Mouse (Mus musculus) liver, embryonic 13.5 days (tissue): Measurements from ENCODE around the gene Rsc1a1. TPM values are rescaled to one million over a fixed set of nuclear protein-coding genes. Genes with fewer than 3 reads are reported as not detected.

Source experiments
- ATAC-seq: fragments of 200-750 bp; cut with Nextera tagmentation; 2 replicates; pipeline ENCODE4 v1.8.0; 2017; ENCODE audit warnings: low read depth, mild to moderate bottlenecking, moderate number of reproducible peaks, moderate library complexity
- DNase-seq: peaks from one replicate; pipeline ENCODE4 v3.0.0; 2022
- H3K27ac ChIP-seq: fragments of 300-500 bp; sonication (generic); 2 replicates; pipeline ENCODE4 v1.5.1; 2015; ENCODE audit warnings: moderate library complexity, mild to moderate bottlenecking, inconsistent platforms
- H3K27me3 ChIP-seq: fragments of 300-500 bp; sonication (generic); 2 replicates; pipeline ENCODE4 v1.6.1; 2015; ENCODE audit warnings: mild to moderate bottlenecking, inconsistent platforms
- H3K36me3 ChIP-seq: fragments of 300-500 bp; sonication (generic); 2 replicates; pipeline ENCODE4 v1.6.1; 2015; ENCODE audit warnings: mild to moderate bottlenecking, inconsistent platforms
- H3K4me1 ChIP-seq: fragments of 300-500 bp; sonication (generic); replicated peaks from 2 replicates; pipeline ENCODE4 v1.6.1; 2015; ENCODE audit warnings: inconsistent platforms
- H3K4me2 ChIP-seq: fragments of 300-500 bp; sonication (generic); 2 replicates; pipeline ENCODE4 v1.6.1; 2015; ENCODE audit warnings: inconsistent platforms, mild to moderate bottlenecking, moderate library complexity
- H3K4me3 ChIP-seq: fragments of 300-500 bp; sonication (generic); replicated peaks from 2 replicates; pipeline ENCODE4 v1.5.1; 2015; ENCODE audit warnings: mild to moderate bottlenecking, inconsistent platforms
- H3K9ac ChIP-seq: fragments of 300-500 bp; sonication (generic); 2 replicates; pipeline ENCODE4 v1.6.1; 2015; ENCODE audit warnings: mild to moderate bottlenecking, inconsistent platforms
- H3K9me3 ChIP-seq: fragments of 300-500 bp; sonication (generic); replicated peaks from 2 replicates; pipeline ENCODE4 v1.6.1; 2016; ENCODE audit warnings: inconsistent platforms
- WGBS: fragments of 180-500 bp; shearing (Covaris S2); methylation state at CpG from one replicate; pipeline ENCODE4 v1.1.7; 2015; ENCODE audit not compliant: insufficient replicate concordance; 5-methylcytosine and 5-hydroxymethylcytosine counted together
- polyA plus RNA-seq: library from polyadenylated mRNA; unstranded; fragments of >200 nt; fragmentation: Nextera tagmentation; extraction: Ambion mirVana; gene quantifications from 2 replicates; pipeline ENCODE4 v1.2.1, GENCODE M21; 2015

The Rsc1a1 gene
- polyA plus RNA-seq, 1 experiment from 2014 or later: 0.46 TPM

DNA sequence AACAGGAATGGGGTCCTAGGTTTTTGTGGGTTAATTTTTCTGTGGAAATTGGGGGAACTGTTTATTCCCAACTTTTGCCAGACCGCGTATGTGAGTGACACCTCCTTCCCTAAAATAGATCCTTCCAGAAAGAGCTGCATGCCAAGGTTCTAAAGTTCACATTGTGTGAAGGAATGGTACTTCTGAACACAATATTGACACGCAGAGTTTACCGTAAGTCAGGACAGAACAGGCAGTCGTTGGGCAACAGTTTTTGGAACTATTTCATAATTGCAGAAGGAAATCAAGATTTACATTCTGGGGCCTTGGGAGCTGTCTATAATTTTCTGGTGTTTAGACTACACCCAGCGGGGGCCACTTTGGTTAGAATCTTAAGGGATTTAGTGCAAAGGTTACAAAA, 36.6 kb upstream of the Rsc1a1 start:
- no peak for DNase-seq
- Histone ChIP-seq H3K27ac (peak overlapping the region; percentile 97), H3K9ac (peak overlapping the region; percentile 99), H3K4me2 (peak overlapping the region; percentile 92), H3K4me1 (peaks cover 81% of the 10 kb centered on the region), H3K9me3 (peaks cover 4% of the 10 kb centered on the region; the same call in 1 of the 2 replicates), H3K4me3 (peak overlapping the region; percentile 99), H3K36me3 (peaks cover 36% of the 10 kb centered on the region), H3K27me3 (no peaks in the 10 kb centered on the region)
- no peak for ATAC-seq
- WGBS: 42% methylated on average over 6 of the region's 6 CpGs

DNA sequence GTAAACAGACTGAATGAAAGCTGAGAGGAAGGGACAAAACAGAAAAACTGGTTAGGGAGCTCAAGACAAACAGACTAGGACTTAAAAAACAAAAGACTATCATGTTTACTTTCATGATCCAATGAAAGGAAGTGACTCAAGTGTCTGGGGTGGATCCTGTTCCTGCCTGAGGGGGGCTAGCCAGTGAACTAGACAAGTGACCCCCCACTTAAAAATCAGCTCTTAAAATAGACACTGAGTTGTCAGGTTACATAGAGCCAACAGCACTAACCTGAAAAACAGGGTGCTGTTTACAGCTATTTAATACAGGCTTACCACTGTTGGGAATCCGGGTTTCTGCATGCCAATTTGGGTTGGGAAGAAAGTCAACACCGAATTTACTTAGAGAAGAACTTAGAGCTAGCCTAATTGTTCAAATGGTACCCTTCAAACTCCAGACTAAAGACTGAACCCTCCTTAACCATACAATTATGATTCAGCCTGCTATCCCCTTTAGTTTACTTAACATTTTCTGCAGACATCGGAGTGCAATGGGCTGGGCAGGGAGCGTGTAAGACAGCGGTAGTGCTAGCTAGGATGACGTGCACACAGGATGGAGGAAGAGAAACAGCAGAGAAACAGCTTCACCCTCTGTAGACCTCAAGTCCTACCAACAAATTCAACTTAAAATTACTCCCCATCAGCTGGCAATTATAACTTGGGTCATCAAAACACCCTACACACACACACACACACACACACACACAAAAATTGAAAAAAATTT, 35.5 kb upstream of the Rsc1a1 start:
- 69% methylated on average over 6 of the region's 6 CpGs for WGBS
- Histone ChIP-seq H3K9ac (peak overlapping the region; percentile 99), H3K4me2 (peak overlapping the region; percentile 92), H3K4me1 (peaks cover 84% of the 10 kb centered on the region), H3K27me3 (no peaks in the 10 kb centered on the region), H3K27ac (peak overlapping the region; percentile 97; the same call in 1 of the 2 replicates), H3K9me3 (peaks cover 4% of the 10 kb centered on the region; the same call in 1 of the 2 replicates), H3K36me3 (peaks cover 46% of the 10 kb centered on the region), H3K4me3 (peak overlapping the region; percentile 99)
- ATAC-seq (no peak), DNase-seq (no peak)

DNA sequence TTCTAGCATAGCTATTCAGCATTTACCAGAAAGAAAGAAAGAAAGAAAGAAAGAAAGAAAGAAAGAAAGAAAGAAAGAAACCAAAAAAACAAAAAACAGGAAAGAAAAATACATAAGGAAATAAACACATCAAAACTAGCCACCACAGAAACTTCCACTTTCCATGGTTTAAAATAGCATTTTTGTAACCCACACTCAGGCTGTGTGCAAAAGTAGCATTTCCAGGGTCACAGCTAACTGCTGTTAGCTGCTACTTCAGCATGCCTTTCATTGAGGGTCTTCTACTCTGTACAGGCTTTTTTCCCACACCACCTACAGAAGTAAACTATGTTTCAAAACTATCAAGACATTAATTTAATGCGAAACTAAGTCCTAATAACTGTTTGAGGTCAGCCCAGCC, 33.9 kb upstream of the Rsc1a1 start:
- DNase-seq (no peak), ATAC-seq (no peak)
- peaks cover 83% of the 10 kb centered on the region for H3K4me1 ChIP-seq
- H3K9me3 ChIP-seq: peaks cover 4% of the 10 kb centered on the region; the same call in 1 of the 2 replicates
- 85% methylated on average over 1 of the region's 1 CpGs for WGBS
- H3K9ac ChIP-seq: no peak overlapping the region
- H3K27ac ChIP-seq: no peak overlapping the region
- no peak overlapping the region for H3K4me3 ChIP-seq
- peak overlapping the region; percentile 13; the same call in 1 of the 2 replicates for H3K4me2 ChIP-seq
- no peaks in the 10 kb centered on the region for H3K27me3 ChIP-seq
- H3K36me3 ChIP-seq: peaks cover 58% of the 10 kb centered on the region

DNA sequence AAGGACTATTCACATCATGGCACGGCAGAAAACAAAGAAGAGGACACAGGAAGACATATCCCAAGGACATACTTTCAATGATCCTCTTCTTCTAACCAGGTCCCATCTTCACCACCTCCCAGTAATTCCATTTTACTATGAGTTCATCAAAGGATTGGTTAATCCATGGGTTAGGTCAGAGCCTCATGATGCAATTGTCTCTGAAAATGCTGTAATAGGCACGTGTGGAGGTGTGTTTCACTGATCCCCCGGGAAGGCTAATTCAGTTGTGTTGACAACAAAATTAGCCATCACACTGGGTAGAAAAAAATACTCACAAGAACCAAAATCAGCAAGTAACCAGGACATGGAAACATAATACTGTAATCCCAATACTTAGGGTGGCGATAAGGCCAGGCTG, 32.2 kb upstream of the Rsc1a1 start:
- peaks cover 91% of the 10 kb centered on the region for H3K4me1 ChIP-seq
- ATAC-seq: no peak

DNA sequence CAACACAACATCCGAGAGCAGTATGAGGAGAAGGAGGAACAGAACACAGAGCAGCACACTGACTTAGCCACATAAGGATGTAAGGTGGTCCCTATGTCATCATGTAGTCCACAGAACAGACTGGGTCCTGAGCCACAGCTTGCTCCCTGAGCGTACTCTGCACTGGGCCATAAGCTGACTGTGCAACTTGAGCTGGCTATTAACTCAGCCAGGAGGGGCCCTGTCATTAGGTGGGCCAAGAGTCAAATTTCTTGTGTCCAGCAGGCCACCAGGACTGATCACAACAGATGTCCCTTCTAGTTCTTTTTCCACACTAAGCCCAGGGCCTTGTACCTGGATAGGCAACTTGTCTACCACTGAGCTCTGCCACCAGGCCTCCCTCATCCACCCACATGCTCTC, 29.6 kb upstream of the Rsc1a1 start:
- H3K4me3 ChIP-seq: no peak overlapping the region
- peaks cover 67% of the 10 kb centered on the region for H3K4me1 ChIP-seq
- H3K36me3 ChIP-seq: peaks cover 89% of the 10 kb centered on the region
- peaks cover under 1% of the 10 kb centered on the region; the same call in 1 of the 2 replicates for H3K9me3 ChIP-seq
- WGBS: 69% methylated on average over 2 of the region's 2 CpGs
- H3K27me3 ChIP-seq: no peaks in the 10 kb centered on the region
- peak overlapping the region; percentile 36 for H3K27ac ChIP-seq
- DNase-seq (no peak), ATAC-seq (peak; percentile 45; the same call in 1 of the 2 replicates)
- H3K9ac ChIP-seq: no peak overlapping the region
- no peak overlapping the region for H3K4me2 ChIP-seq

More for the DNA sequence above, 32.2 kb upstream of the Rsc1a1 start:
- Histone ChIP-seq H3K4me3 (no peak overlapping the region), H3K9me3 (peaks cover 4% of the 10 kb centered on the region; the same call in 1 of the 2 replicates), H3K27ac (no peak overlapping the region), H3K9ac (no peak overlapping the region), H3K4me2 (no peak overlapping the region), H3K36me3 (peaks cover 74% of the 10 kb centered on the region), H3K27me3 (no peaks in the 10 kb centered on the region)
- DNase-seq: no peak
- 76% methylated on average over 4 of the region's 4 CpGs for WGBS

DNA sequence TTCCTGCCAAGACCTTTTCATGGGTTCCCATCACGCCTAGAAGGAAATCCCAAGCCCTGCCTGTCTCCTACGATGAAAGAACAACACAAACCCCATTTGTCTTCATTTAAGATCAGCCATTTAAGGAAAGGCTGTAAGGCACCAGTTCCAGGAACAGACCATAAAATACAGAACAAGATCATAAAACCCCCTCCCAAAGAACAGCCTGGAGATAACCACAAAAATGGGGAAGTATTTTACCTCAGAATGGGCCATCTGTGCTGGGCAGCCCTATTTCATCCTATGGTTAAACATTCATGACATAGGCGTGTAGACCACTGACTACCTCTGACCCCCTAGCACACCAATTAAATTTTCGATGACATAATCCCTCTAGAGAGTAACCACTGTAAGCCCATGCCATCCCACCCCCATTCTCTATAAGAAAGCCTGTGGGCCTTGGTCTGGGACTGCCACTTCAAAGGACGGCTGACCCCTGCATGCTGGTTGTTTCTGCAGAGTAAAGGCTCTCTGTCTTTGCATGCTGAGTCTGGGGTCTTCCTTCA, 28.3 kb upstream of the Rsc1a1 start:
- DNase-seq (no peak), ATAC-seq (no peak)
- peaks cover 55% of the 10 kb centered on the region for H3K4me1 ChIP-seq
- H3K36me3 ChIP-seq: peaks cover 91% of the 10 kb centered on the region
- H3K27ac ChIP-seq: no peak overlapping the region
- H3K9me3 ChIP-seq: no peaks in the 10 kb centered on the region
- 49% methylated on average over 5 of the region's 5 CpGs for WGBS
- no peak overlapping the region for H3K9ac ChIP-seq
- no peak overlapping the region for H3K4me2 ChIP-seq
- H3K4me3 ChIP-seq: no peak overlapping the region
- H3K27me3 ChIP-seq: no peaks in the 10 kb centered on the region

DNA sequence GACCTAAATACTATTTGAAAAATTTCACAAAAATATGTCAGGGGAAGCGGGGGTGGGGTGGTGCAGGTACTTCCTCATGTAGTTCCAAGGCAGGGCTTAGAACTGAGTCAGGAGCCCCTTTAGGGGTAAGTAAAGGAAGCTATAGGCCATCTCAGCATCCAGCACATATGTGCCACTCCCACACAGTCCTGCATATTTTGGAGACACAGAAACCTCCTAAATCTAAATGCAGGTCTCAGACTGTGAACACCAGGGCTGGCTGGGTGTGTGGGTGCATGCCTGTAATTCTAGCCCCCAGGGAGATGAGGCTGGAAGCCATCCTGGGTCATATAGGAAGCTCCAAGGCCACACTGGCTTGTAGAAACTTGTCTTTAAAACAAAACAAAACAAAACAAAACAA, 25.9 kb upstream of the Rsc1a1 start:
- Histone ChIP-seq H3K27ac (no peak overlapping the region), H3K9ac (no peak overlapping the region), H3K9me3 (no peaks in the 10 kb centered on the region), H3K4me2 (no peak overlapping the region), H3K36me3 (peaks cover 95% of the 10 kb centered on the region), H3K4me1 (peaks cover 35% of the 10 kb centered on the region), H3K4me3 (no peak overlapping the region), H3K27me3 (no peaks in the 10 kb centered on the region)
- DNase-seq (no peak), ATAC-seq (no peak)
- WGBS: 75% methylated on average over 1 of the region's 1 CpGs

DNA sequence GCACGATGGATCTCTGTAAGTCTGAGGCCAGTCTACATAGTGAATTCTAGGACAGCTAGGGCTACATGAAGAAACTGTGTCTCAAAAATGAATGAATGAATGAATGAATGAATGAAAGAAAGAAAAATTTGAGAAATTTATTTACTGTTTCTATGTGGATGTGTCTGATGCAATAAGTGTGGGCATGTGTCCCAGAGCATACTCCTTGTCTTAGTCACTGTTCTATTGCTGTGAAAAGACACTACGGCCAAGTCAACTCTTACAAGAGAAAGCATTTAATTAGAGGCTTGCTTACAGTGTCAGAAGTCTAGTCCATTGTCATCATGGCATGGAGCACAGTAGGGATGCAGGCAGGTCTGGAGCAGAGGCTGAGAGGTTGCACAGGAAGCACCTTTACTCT, 23.6 kb upstream of the Rsc1a1 start:
- H3K4me2 ChIP-seq: no peak overlapping the region
- H3K27me3 ChIP-seq: no peaks in the 10 kb centered on the region
- H3K36me3 ChIP-seq: peaks cover 100% of the 10 kb centered on the region
- WGBS: 89% methylated on average over 2 of the region's 2 CpGs
- ATAC-seq: no peak
- DNase-seq: no peak
- H3K4me3 ChIP-seq: no peak overlapping the region
- H3K27ac ChIP-seq: no peak overlapping the region
- no peaks in the 10 kb centered on the region for H3K9me3 ChIP-seq
- H3K4me1 ChIP-seq: peaks cover 13% of the 10 kb centered on the region
- H3K9ac ChIP-seq: no peak overlapping the region

DNA sequence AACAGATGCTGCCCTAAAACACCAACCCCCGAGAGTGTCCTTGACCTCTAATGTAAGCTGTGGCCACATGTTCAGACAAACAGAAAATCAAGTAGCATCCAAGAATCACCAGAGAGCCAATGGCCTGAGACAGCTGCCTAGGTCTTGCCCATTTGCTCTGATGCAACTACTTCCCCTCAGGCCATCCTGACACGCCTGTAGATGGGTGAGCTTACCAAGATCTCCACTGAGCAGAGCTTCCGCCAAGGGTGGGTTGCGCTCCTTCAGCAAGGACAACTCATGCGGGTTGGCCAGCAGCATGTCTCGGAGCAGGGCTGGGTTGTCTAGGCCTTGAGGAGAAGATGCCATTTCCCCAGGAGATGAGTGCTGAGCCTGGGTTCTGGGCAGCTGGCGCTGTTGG, 22.6 kb upstream of the Rsc1a1 start:
- H3K36me3 ChIP-seq: peaks cover 100% of the 10 kb centered on the region
- H3K27ac ChIP-seq: no peak overlapping the region
- H3K9me3 ChIP-seq: no peaks in the 10 kb centered on the region
- ATAC-seq: 0 out of 2 replicates have a peak, but pooled peaks have one; percentile 13
- H3K27me3 ChIP-seq: no peaks in the 10 kb centered on the region
- H3K4me2 ChIP-seq: no peak overlapping the region
- H3K4me3 ChIP-seq: no peak overlapping the region
- DNase-seq: no peak
- WGBS: 82% methylated on average over 7 of the region's 7 CpGs
- H3K9ac ChIP-seq: no peak overlapping the region
- H3K4me1 ChIP-seq: 0 out of 2 replicates have a peak, but pooled peaks cover 3% of the 10 kb centered on the region

DNA sequence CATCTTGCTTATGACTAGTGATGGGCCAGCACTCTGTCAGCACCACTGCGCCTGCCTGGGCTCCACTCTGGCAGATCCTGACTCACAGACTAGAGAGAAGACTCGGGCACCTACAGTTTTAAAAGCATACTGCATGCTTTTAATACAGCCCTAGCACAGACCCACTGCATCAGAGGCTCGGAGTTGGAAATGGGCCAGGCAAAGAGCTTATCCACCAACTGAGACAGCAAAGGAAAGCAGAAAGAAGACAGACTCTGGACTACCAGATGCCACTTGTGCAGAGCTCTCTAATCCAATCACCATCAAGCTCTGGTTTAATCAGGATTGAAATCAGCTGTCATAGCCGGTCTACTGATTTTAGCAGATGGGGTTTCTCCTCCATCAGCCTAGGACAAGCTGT, 19.9 kb upstream of the Rsc1a1 start:
- Histone ChIP-seq H3K27me3 (no peaks in the 10 kb centered on the region), H3K27ac (no peak overlapping the region), H3K4me1 (peaks cover 3% of the 10 kb centered on the region; the same call in 1 of the 2 replicates), H3K4me2 (no peak overlapping the region), H3K9me3 (no peaks in the 10 kb centered on the region), H3K4me3 (no peak overlapping the region), H3K36me3 (peaks cover 100% of the 10 kb centered on the region), H3K9ac (no peak overlapping the region)
- DNase-seq (no peak), ATAC-seq (no peak)
- 86% methylated on average over 4 of the region's 4 CpGs for WGBS

DNA sequence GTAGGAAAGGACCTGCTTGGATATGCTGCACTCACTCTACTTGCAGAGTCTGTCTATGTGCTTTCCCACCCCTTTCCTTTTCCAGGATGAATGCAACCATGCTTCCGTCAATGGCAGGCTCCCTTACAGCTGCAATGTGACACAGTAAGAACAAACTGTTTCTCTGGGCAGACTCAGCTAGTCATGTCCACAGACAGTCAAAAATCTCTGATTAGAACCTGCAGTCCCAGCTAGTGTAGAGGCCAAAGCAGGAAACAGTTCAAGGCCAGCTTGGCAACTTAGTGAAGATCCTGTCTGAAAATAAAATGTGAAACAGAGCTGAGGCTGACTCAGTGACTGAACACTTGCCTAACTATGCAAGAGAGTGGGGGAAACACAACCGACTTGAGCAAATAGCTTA, 19.2 kb upstream of the Rsc1a1 start:
- no peak overlapping the region for H3K9ac ChIP-seq
- no peaks in the 10 kb centered on the region for H3K27me3 ChIP-seq
- WGBS: 88% methylated on average over 2 of the region's 2 CpGs
- no peak overlapping the region for H3K27ac ChIP-seq
- DNase-seq (no peak), ATAC-seq (no peak)
- no peak overlapping the region for H3K4me3 ChIP-seq
- no peak overlapping the region for H3K4me2 ChIP-seq
- peaks cover 10% of the 10 kb centered on the region; the same call in 1 of the 2 replicates for H3K4me1 ChIP-seq
- H3K9me3 ChIP-seq: no peaks in the 10 kb centered on the region
- peaks cover 100% of the 10 kb centered on the region for H3K36me3 ChIP-seq
